Mouse (Mus musculus) kidney, embryonic 14.5 days (tissue): ENCODE measurements at regions not wholly inside any gene's neighbourhood (a gene's known extent, or its start where the extent isn't known, plus 50 kb on each side); places are given as distances from the start of the nearest gene placed in this dataset.
"Not testable (repeated sequence)": the region's sequence is repeated elsewhere in the genome, so short reads cannot be mapped to it uniquely, and the experiment has no call there.

ENCODE experiments used
- ATAC-seq: fragments of 200-750 bp; cut with Nextera tagmentation; 2 replicates; pipeline ENCODE4 v1.8.0; 2017; ENCODE audit warnings: moderate number of reproducible peaks, mild to moderate bottlenecking, moderate TSS enrichment, moderate library complexity; ENCODE audit not compliant: low FRiP score, low TSS enrichment
- H3K27ac ChIP-seq: fragments of 300-500 bp; sonication (generic); 2 replicates; pipeline ENCODE4 v1.5.1; 2014; ENCODE audit warnings: low read depth, mild to moderate bottlenecking, low read length, moderate library complexity, mixed read lengths
- H3K27me3 ChIP-seq: fragments of 300-500 bp; sonication (generic); 2 replicates; pipeline ENCODE4 v1.6.1; 2014; ENCODE audit warnings: mild to moderate bottlenecking, low read length; ENCODE audit not compliant: control insufficient read depth, insufficient read depth
- H3K36me3 ChIP-seq: fragments of 300-500 bp; sonication (generic); 2 replicates; pipeline ENCODE4 v1.6.1; 2014; ENCODE audit warnings: low read length, mixed read lengths; ENCODE audit not compliant: control insufficient read depth, insufficient read depth
- H3K4me1 ChIP-seq: fragments of 300-500 bp; sonication (generic); 2 replicates; pipeline ENCODE4 v1.6.1; 2014; ENCODE audit warnings: low read length, mixed read lengths; ENCODE audit not compliant: control insufficient read depth, insufficient read depth
- H3K4me2 ChIP-seq: fragments of 300-500 bp; sonication (generic); replicated peaks from 2 replicates; pipeline ENCODE4 v1.6.1; 2014; ENCODE audit warnings: low read depth, mild to moderate bottlenecking, low read length
- H3K4me3 ChIP-seq: fragments of 300-500 bp; sonication (generic); 2 replicates; pipeline ENCODE4 v1.5.1; 2014; ENCODE audit warnings: mild to moderate bottlenecking, low read length
- H3K9ac ChIP-seq: fragments of 300-500 bp; sonication (generic); 2 replicates; pipeline ENCODE4 v1.6.1; 2014; ENCODE audit warnings: low read depth, mild to moderate bottlenecking, low read length, moderate library complexity
- H3K9me3 ChIP-seq: fragments of 300-500 bp; sonication (generic); 2 replicates; pipeline ENCODE4 v1.6.1; 2016; ENCODE audit warnings: low read length; ENCODE audit not compliant: control insufficient read depth
- WGBS: fragments of 180-500 bp; shearing (Covaris S2); extraction: QIAGEN DNeasy Blood & Tissue Kit; methylation state at CpG from one replicate; pipeline ENCODE4 v1.1.7; 2014; 5-methylcytosine and 5-hydroxymethylcytosine counted together

DNA sequence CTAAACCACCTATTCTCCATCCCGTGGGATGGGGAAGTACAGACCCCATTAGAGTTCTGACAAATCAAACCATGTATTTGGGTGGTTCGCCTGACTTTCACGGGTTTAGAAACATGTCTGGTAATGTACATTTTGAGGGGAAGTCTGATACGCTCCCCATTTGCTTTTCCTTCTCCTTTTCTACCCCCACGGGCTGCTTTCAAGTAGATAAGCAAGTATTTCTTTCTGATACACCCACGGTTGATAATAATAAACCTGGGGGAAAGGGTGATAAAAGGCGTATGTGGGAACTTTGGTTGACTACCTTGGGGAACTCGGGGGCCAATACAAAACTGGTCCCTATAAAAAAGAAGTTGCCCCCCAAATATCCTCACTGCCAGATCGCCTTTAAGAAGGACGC is 713.7 kb upstream of the Tacstd2 start:
- 90% methylated on average over 8 of the region's 10 CpGs for WGBS

DNA sequence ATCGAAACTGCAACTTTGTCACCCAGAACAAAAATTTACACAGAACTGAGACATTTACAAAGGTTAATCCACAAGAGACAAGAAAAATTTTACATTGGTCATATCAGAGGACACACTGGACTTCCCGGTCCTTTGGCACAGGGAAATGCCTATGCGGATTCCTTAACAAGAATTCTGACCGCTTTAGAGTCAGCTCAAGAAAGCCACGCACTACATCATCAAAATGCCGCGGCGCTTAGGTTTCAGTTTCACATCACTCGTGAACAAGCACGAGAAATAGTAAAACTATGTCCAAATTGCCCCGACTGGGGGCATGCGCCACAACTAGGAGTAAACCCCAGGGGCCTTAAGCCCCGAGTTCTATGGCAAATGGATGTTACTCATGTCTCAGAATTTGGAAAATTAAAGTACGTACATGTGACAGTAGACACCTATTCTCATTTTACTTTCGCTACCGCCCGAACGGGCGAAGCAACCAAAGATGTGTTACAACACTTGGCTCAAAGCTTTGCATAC is 712.5 kb upstream of the Tacstd2 start:
- H3K9ac ChIP-seq, H3K27me3 ChIP-seq, H3K4me3 ChIP-seq, H3K9me3 ChIP-seq, H3K4me2 ChIP-seq, H3K27ac ChIP-seq, ATAC-seq, H3K36me3 ChIP-seq, H3K4me1 ChIP-seq: not testable (repeated sequence)
- WGBS, result 95% methylated on average over 19 of the region's 19 CpGs

More for the DNA sequence above, 713.7 kb upstream of the Tacstd2 start:
- H3K27me3 ChIP-seq, ATAC-seq, H3K4me2 ChIP-seq, H3K36me3 ChIP-seq, H3K4me3 ChIP-seq, H3K4me1 ChIP-seq, H3K27ac ChIP-seq, H3K9ac ChIP-seq, H3K9me3 ChIP-seq: not testable (repeated sequence)

DNA sequence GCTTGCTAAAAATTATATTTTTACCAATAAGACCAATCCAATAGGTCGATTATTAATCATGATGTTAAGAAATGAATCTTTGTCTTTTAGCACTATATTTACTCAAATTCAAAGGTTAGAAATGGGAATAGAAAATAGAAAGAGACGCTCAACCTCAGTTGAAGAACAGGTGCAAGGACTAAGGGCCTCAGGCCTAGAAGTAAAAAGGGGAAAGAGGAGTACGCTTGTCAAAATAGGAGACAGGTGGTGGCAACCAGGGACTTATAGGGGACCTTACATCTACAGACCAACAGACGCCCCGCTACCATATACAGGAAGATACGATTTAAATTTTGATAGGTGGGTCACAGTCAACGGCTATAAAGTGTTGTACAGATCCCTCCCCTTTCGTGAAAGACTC is 707.2 kb upstream of the Tacstd2 start:
- no CpG with 5 or more reads among the region's 8 CpGs for whole genome bisulfite sequencing
- H3K4me2 ChIP-seq, H3K27ac ChIP-seq, H3K9ac ChIP-seq, H3K36me3 ChIP-seq, H3K4me3 ChIP-seq, H3K4me1 ChIP-seq, H3K27me3 ChIP-seq, ATAC-seq, H3K9me3 ChIP-seq: not testable (repeated sequence)

DNA sequence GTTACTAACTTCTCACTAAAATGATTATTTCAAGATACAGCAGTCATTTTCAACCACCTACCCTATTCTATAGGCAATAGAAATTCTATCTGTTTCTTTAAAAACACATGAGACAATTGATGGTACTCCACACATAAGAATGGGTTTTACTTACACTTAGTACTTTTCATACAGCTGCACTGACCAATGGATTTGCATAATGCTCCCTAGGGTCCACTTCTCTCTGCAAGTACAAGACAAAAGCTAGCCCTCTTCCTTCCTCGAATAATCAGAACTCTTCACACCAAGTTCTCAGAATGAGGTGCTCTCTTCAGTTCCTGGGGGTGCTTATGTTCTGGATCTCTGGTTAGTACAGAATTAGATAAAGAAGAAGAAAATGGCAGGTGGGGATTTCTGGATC is 684.1 kb upstream of the Tacstd2 start:
- no peak for ATAC-seq
- no peaks in the 10 kb centered on the region for H3K9me3 ChIP-seq
- H3K4me1 ChIP-seq, result no peaks in the 10 kb centered on the region
- no peaks in the 10 kb centered on the region for H3K27me3 ChIP-seq
- no peaks in the 10 kb centered on the region for H3K36me3 ChIP-seq
- no peak overlapping the region for H3K4me2 ChIP-seq
- H3K4me3 ChIP-seq, result no peak overlapping the region
- H3K9ac ChIP-seq, result no peak overlapping the region
- WGBS, result 76% methylated on average over 1 of the region's 1 CpGs
- H3K27ac ChIP-seq, result no peak overlapping the region

DNA sequence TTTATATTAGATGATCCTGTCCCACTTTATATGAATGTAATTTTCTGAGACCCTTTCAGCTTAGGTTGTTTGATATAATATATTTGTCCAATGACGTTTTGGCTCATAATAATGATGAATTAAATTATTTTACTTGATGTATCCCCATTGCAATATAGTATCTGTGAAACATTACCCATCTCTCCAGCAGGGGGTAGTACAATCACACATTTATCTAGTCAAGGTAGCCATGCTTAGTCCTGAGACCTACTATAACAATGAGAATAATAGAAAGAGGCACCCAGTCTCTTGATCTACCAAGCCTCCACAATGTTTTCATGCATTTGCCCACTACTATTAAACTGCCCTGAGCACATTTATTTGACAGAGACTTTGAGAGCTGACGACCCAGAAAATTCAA is 665.9 kb upstream of the Tacstd2 start:
- Histone ChIP-seq H3K9me3 (no peaks in the 10 kb centered on the region), H3K27ac (no peak overlapping the region), H3K9ac (no peak overlapping the region), H3K4me1 (no peaks in the 10 kb centered on the region), H3K4me3 (no peak overlapping the region), H3K36me3 (no peaks in the 10 kb centered on the region), H3K4me2 (no peak overlapping the region), H3K27me3 (no peaks in the 10 kb centered on the region)
- WGBS, result 42% methylated on average over 2 of the region's 2 CpGs
- ATAC-seq, result no peak

DNA sequence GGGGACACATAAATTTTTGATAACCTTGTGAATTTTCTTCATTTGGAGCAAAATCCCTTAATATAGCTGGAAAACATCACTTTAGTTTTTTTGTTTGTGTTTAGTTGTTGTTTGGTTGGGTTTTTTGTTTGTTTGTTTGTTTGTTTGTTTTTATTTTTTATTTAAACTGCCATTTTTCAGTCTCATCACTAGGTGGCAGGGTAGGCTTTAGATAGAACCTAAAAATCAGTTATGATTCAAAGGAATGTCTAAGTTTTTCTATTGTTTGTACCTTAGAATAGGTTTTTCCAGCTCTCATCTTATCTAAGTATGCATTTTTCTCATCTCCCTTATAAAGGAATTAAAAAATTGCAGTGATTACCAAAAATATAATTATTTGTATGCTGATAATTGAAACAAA is 662.4 kb upstream of the Tacstd2 start:
- no peak overlapping the region for H3K9ac ChIP-seq
- no peaks in the 10 kb centered on the region for H3K36me3 ChIP-seq
- no peak for ATAC-seq
- H3K27ac ChIP-seq, result no peak overlapping the region
- H3K4me1 ChIP-seq, result no peaks in the 10 kb centered on the region
- H3K4me3 ChIP-seq, result no peak overlapping the region
- H3K27me3 ChIP-seq, result no peaks in the 10 kb centered on the region
- H3K4me2 ChIP-seq, result no peak overlapping the region
- H3K9me3 ChIP-seq, result no peaks in the 10 kb centered on the region

DNA sequence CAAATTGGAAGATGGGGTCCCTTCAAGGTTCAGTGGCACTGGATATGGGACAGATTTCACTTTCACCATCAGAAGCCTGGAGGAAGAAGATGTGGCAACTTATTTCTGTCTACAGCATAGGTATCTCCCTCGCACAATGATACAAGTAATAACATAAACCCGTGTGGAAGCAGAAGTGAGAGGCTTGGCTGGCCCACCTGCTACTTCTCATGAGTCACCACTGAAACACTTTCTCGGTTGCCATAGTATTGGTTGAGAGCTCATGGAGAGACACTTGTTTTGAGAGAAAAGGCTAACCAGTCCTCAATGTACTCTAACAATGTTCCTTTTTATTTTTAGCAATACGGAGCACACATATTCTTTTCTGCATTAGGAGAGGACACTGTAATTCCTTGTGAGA is 629.2 kb upstream of the Tacstd2 start:
- H3K4me2 ChIP-seq, result no peak overlapping the region
- H3K27me3 ChIP-seq, result no peaks in the 10 kb centered on the region
- H3K4me3 ChIP-seq, result no peak overlapping the region
- 72% methylated on average over 4 of the region's 4 CpGs for WGBS
- no peaks in the 10 kb centered on the region for H3K9me3 ChIP-seq
- no peak overlapping the region for H3K27ac ChIP-seq
- H3K36me3 ChIP-seq, result no peaks in the 10 kb centered on the region
- H3K9ac ChIP-seq, result no peak overlapping the region
- H3K4me1 ChIP-seq, result no peaks in the 10 kb centered on the region
- no peak for ATAC-seq

DNA sequence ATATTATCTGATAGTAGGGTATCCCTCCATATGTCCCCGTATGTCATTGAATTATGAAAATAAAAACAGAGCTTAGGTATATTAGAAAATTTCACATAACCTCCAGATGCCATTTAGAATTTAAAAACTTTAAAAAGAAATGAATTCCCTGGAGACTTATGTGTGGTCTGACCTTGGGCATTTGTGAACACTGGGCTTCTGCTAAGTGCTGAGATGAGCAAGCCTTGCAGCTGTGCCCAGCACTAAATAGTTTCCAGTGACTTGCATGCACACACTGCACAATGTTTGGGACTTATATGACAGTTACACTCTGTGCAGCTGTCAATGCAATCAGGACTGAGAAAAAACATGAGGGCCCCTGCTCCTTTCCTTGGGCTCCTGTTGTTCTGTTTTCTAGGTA is 628.5 kb upstream of the Tacstd2 start:
- ATAC-seq, H3K27me3 ChIP-seq, H3K4me1 ChIP-seq, H3K9me3 ChIP-seq, H3K4me2 ChIP-seq, H3K9ac ChIP-seq, H3K36me3 ChIP-seq, H3K4me3 ChIP-seq, H3K27ac ChIP-seq: not testable (repeated sequence)
- WGBS, result 81% methylated on average over 1 of the region's 1 CpGs

DNA sequence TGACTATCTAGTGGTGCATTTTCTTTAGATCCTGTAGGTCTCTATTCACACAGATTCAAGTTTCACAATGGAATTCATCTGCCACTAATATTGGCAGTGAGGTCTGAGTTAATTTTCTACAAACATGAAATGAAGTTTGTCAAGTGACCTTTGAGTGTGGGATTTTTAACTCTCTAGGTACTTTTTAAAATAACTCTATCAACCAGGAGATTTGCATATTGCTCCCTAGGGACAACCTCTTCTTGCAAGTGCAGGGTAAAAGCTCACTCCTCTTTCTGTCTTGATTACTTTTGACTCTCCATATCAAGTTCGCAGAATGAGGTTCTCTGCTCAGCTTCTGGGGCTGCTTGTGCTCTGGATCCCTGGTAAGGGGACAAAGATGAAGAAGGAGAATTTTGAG is 616.0 kb upstream of the Tacstd2 start:
- H3K4me1 ChIP-seq, result no peaks in the 10 kb centered on the region
- H3K4me2 ChIP-seq, result no peak overlapping the region
- H3K9me3 ChIP-seq, result no peaks in the 10 kb centered on the region
- no peaks in the 10 kb centered on the region for H3K27me3 ChIP-seq
- no peaks in the 10 kb centered on the region for H3K36me3 ChIP-seq
- WGBS, result 83% methylated on average over 1 of the region's 1 CpGs
- no peak for ATAC-seq
- no peak overlapping the region for H3K9ac ChIP-seq
- no peak overlapping the region for H3K4me3 ChIP-seq
- H3K27ac ChIP-seq, result no peak overlapping the region

DNA sequence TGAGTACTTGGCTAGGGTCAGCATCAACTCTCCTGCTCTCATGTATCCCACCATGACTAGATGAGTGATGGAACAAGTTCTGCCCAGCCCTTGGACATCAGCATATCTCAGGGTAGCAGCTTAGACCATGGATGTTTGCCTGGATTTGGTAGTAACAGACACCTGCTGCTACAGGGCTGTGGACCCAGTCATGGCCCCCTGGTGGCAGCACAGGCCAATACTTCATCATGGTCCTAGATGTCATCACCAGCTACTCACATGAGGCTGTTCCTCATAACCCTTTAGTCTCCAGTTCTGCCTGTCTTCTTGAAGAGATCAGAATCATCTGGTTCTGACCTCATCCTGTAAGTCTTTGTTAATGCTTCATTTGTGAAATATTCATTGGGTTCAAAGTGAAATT is 566.9 kb upstream of the Tacstd2 start:
- Histone ChIP-seq H3K9me3 (no peaks in the 10 kb centered on the region), H3K4me2 (no peak overlapping the region), H3K27ac (no peak overlapping the region), H3K4me1 (no peaks in the 10 kb centered on the region), H3K9ac (no peak overlapping the region), H3K36me3 (no peaks in the 10 kb centered on the region), H3K4me3 (no peak overlapping the region), H3K27me3 (no peaks in the 10 kb centered on the region)
- ATAC-seq, result no peak
